Mouse (Mus musculus) stomach, postnatal 0 days (tissue): ENCODE measurements around the gene Cd68. TPM values are rescaled to one million over a fixed set of nuclear protein-coding genes. Genes with fewer than 3 reads are reported as not detected.
"Not testable (repeated sequence)": the region's sequence is repeated elsewhere in the genome, so short reads cannot be mapped to it uniquely, and the experiment has no call there.

Source experiments
- ATAC-seq: fragments of 200-750 bp; cut with Nextera tagmentation; 2 replicates; pipeline ENCODE4 v1.8.0; 2017; ENCODE audit not compliant: low FRiP score, low TSS enrichment
- DNase-seq: peaks from one replicate; pipeline ENCODE4 v3.0.0-alpha.2; 2016; ENCODE audit warnings: low spot score
- H3K27ac ChIP-seq: fragments of 300-500 bp; sonication (generic); replicated peaks from 2 replicates; pipeline ENCODE4 v1.5.1; 2014; ENCODE audit warnings: mild to moderate bottlenecking, control low read depth
- H3K27me3 ChIP-seq: fragments of 300-500 bp; sonication (generic); 2 replicates; pipeline ENCODE4 v1.6.1; 2014; ENCODE audit warnings: low read length; ENCODE audit not compliant: control insufficient read depth, insufficient read depth
- H3K36me3 ChIP-seq: fragments of 300-500 bp; sonication (generic); 2 replicates; pipeline ENCODE4 v1.6.1; 2014; ENCODE audit warnings: low read length, mixed read lengths; ENCODE audit not compliant: control insufficient read depth, insufficient read depth
- H3K4me1 ChIP-seq: fragments of 300-500 bp; sonication (generic); replicated peaks from 2 replicates; pipeline ENCODE4 v1.6.1; 2014; ENCODE audit warnings: antibody characterized with exemption; ENCODE audit not compliant: control insufficient read depth, insufficient read depth
- H3K4me2 ChIP-seq: fragments of 300-500 bp; sonication (generic); replicated peaks from 2 replicates; pipeline ENCODE4 v1.6.1; 2014; ENCODE audit warnings: low read depth, mild to moderate bottlenecking, control low read depth, moderate library complexity
- H3K4me3 ChIP-seq: fragments of 300-500 bp; sonication (generic); 2 replicates; pipeline ENCODE4 v1.5.1; 2014; ENCODE audit warnings: low read depth, low read length, control low read depth
- H3K9ac ChIP-seq: fragments of 300-500 bp; sonication (generic); 2 replicates; pipeline ENCODE4 v1.6.1; 2014; ENCODE audit warnings: mild to moderate bottlenecking, low read length, control low read depth, mixed read lengths
- H3K9me3 ChIP-seq: fragments of 300-500 bp; sonication (generic); 2 replicates; pipeline ENCODE4 v1.6.1; 2016; ENCODE audit warnings: low read length; ENCODE audit not compliant: control insufficient read depth
- CTCF ChIP-seq: IDR thresholded peaks from 2 replicates; pipeline ENCODE4 v1.5.1; 2016; ENCODE audit warnings: antibody characterized with exemption, low read depth, mild to moderate bottlenecking, moderate library complexity
- EP300 ChIP-seq: optimal IDR thresholded peaks from 2 replicates; pipeline ENCODE3; 2016; ENCODE audit warnings: antibody characterized with exemption
- WGBS: fragments of 180-500 bp; shearing (Covaris S2); extraction: QIAGEN DNeasy Blood & Tissue Kit; methylation state at CpG from one replicate; pipeline ENCODE4 v1.1.7; 2014; 5-methylcytosine and 5-hydroxymethylcytosine counted together
- polyA plus RNA-seq: library from polyadenylated mRNA; unstranded; fragments of >200 nt; fragmentation: Nextera tagmentation; extraction: Ambion mirVana; gene quantifications from 2 replicates; pipeline ENCODE4 v1.2.1, GENCODE M21; 2015

The Cd68 gene
- polyA plus RNA-seq, 1 experiment from 2014 or later, result 17.9 TPM

DNA sequence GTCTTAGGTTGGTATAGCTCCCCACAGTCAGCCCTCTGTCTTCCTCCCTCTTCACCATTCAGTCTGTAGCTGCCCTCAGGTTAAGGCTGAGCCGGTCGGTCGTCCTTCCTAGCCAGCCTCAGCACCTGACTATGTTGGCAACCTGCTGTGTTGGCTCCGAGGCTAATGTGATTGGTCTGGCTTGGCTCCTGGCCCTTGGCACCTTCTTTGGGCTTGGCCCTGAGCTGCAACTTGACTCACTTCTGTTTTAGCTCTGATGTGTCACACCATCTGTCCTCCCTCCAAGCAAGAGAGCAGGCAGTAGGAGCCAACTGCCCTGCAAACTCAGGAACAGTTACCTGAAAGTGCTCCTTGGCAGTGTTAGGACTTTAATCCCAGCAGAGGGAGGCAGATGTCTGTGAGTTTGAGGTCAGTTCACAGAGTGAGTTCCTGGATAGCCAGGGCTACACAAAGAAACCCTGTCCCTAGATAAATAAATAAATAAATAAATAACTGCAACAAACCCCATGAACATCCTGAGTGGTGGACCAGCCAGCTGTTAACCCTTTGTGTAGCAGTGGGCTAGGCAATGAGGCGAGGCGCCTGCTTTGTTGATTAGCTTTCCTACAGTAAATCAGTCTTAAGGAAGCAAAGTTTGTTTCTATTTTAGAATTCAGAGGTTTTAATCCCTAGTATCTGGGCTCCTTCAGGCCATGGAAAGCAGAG, 41.0 kb upstream of the Cd68 start:
- H3K36me3 ChIP-seq, result no peaks in the 10 kb centered on the region
- no peaks in the 10 kb centered on the region for H3K27me3 ChIP-seq
- no peak overlapping the region for H3K4me2 ChIP-seq
- peak; percentile 62; the same call in 1 of the 2 replicates for ATAC-seq
- no peaks in the 10 kb centered on the region for H3K9me3 ChIP-seq
- DNase-seq, result peak; percentile 39
- WGBS, result 39% methylated on average over 6 of the region's 6 CpGs
- H3K9ac ChIP-seq, result no peak overlapping the region
- H3K4me1 ChIP-seq, result no peaks in the 10 kb centered on the region
- no peak overlapping the region for H3K27ac ChIP-seq
- no peak overlapping the region for H3K4me3 ChIP-seq
- no peak for TF ChIP-seq EP300
- TF ChIP-seq CTCF, result no peak

DNA sequence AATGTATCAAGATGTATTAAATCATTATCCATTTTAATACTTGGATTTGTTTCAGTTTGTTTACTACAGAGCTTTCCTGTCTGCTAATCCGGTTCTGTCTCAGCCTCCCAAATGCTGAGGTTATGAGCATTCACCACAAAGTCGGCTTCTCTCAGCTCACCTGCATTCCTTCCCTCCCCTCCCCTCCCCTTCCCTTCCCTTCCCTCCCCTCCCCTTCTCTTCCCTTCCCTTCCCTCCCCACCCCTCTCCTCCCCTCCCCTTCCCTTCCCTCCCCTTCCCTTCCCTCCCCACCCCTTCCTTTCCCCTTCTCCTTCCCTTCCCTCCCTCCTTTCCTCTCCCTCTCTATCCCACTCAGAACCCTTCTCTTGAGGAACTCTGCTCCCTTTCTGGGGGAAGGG, 38.7 kb upstream of the Cd68 start:
- Histone ChIP-seq H3K4me1 (no peaks in the 10 kb centered on the region), H3K27me3 (no peaks in the 10 kb centered on the region), H3K27ac (no peak overlapping the region), H3K9me3 (no peaks in the 10 kb centered on the region), H3K4me2 (no peak overlapping the region), H3K9ac (no peak overlapping the region), H3K4me3 (no peak overlapping the region), H3K36me3 (no peaks in the 10 kb centered on the region)
- TF ChIP-seq EP300, result no peak
- no peak for TF ChIP-seq CTCF
- ATAC-seq (no peak), DNase-seq (no peak)
- WGBS, result 13% methylated on average over 2 of the region's 2 CpGs

DNA sequence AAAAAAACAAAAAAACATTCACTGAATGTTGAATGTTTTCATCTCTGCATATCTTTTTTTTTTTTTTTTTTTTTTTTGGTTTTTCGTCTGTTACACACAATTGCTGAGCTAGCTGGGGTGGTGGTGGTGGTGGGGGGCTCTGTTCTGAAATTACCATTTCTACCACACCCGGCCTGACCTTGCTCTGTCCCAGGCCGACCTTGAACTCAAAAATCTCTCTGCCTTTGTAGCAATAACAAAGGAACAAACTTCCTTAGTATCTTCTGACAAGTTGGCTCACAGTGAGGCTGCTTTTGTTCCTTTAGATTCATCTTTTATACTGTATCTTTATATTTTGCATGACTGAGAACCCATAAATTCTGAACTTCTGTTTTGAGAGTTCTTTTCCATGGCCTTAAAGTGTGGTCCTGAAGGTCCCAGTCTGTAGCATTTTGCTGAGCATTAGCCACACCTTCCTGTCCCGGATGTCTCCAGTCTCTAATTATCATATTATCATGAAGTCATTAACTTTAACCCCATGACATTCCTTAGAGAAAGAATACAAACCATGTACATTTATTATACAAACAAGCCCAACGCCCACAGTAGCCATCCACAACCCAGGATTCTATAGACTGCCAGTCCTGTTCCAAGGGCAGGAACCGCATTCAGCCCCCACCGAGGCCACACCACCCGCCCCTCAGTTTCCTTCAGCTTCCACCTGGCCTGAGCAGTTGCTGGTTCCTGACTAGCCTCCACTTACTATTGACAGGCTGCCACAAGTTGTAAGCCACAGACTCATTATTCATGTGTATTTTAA, 38.1 kb upstream of the Cd68 start:
- Histone ChIP-seq H3K9ac (no peak overlapping the region), H3K4me3 (no peak overlapping the region), H3K36me3 (no peaks in the 10 kb centered on the region), H3K27ac (no peak overlapping the region), H3K4me2 (no peak overlapping the region), H3K27me3 (no peaks in the 10 kb centered on the region), H3K4me1 (no peaks in the 10 kb centered on the region), H3K9me3 (no peaks in the 10 kb centered on the region)
- no peak for ATAC-seq
- no peak for TF ChIP-seq EP300
- TF ChIP-seq CTCF, result no peak
- DNase-seq, result no peak
- WGBS, result 57% methylated on average over 8 of the region's 8 CpGs

DNA sequence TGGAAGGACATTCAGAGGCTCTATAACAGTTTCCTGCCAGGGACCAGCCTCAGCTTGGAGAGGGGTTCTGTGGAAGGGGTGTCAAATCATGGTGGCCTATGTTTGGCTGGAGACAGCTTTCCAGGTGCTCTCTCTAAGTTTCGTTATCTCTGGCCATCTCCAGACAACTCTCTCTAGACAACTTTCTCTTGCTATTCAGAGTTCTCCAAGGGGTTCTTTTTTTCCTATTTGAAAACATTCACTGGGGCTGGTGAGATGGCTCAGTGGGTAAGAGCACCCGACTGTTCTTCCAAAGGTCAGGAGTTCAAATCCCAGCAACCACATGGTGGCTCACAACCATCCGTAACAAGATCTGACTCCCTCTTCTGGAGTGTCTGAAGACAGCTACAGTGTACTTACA, 37.4 kb upstream of the Cd68 start:
- ATAC-seq, H3K4me2 ChIP-seq, H3K4me1 ChIP-seq, H3K4me3 ChIP-seq, DNase-seq, H3K9ac ChIP-seq, H3K9me3 ChIP-seq, H3K27ac ChIP-seq, H3K27me3 ChIP-seq, H3K36me3 ChIP-seq: not testable (repeated sequence)
- 81% methylated on average over 2 of the region's 3 CpGs for WGBS

GRCm38 (mm10) chr11:69702886-69703285, 36.9 kb upstream of the Cd68 start:
- H3K27me3 ChIP-seq, H3K9ac ChIP-seq, DNase-seq, H3K4me2 ChIP-seq, H3K4me1 ChIP-seq, H3K27ac ChIP-seq, ATAC-seq, H3K36me3 ChIP-seq, H3K9me3 ChIP-seq, H3K4me3 ChIP-seq: not testable (repeated sequence)
- WGBS, result 97% methylated on average over 9 of the region's 10 CpGs

- no peaks in the 10 kb centered on the region for H3K27me3 ChIP-seq
- no peaks in the 10 kb centered on the region for H3K36me3 ChIP-seq
- no peak for DNase-seq
- no peak for ATAC-seq
- H3K9ac ChIP-seq, result no peak overlapping the region
- no peaks in the 10 kb centered on the region for H3K4me1 ChIP-seq
- no peaks in the 10 kb centered on the region for H3K9me3 ChIP-seq
- TF ChIP-seq CTCF (no peak), EP300 (no peak)
- no peak overlapping the region for H3K27ac ChIP-seq
- H3K4me2 ChIP-seq, result no peak overlapping the region
- WGBS, result 38% methylated on average over 1 of the region's 1 CpGs
- H3K4me3 ChIP-seq, result no peak overlapping the region
These were observed 33.6 kb upstream of the Cd68 start for GRCm38 (mm10) chr11:69699595-69699994.
